Mouse (Mus musculus) large intestine, adult 2 months (tissue): ENCODE results near the gene Gm11116. TPM values are rescaled to one million over a fixed set of nuclear protein-coding genes. Genes with fewer than 3 reads are reported as not detected.
"Not testable (repeated sequence)": the region's sequence is repeated elsewhere in the genome, so short reads cannot be mapped to it uniquely, and the experiment has no call there.

Experiments used
- DNase-seq: peaks from one replicate; pipeline ENCODE4 v3.0.0-alpha.2; 2012; ENCODE audit warnings: low read depth, low spot score
- WGBS: fragments of 180-500 bp; shearing (Covaris S2); methylation state at CpG from one replicate; pipeline ENCODE4 v1.1.7; 2018; 5-methylcytosine and 5-hydroxymethylcytosine counted together
- polyA plus RNA-seq: library from polyadenylated mRNA; depleted of rRNA; stranded (reverse); fragments of >200 nt; gene quantifications from 2 replicates; pipeline ENCODE4 v1.2.3, GENCODE M21; 2012; rRNA removed

The Gm11116 gene
- polyA plus RNA-seq = not detected in 2 replicates

DNA sequence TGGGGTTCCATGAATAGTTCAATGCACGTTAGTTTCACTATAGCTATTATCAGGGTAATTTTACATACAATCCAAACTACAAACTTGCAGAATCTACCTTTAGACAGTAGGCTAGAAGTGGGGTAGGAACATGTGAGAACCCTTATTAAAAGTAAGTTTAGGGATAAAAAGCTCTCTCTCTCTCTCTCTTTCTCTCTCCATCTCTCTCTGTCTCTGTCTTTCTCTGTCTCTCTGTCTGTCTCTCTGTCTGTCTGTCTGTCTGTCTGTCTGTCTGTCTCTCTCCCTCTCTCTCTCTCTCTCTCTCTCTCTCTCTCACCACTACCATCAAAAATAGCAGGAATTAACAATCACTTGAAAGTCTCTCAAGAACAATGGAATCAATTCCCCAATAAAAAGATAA is at the start of gene Gm11116:
TSS of gene Gm11116 (minus strand) at position 101 of the 400 bp plus-strand sequence.
- WGBS = 61% methylated on average over 1 of the region's 1 CpGs

DNA sequence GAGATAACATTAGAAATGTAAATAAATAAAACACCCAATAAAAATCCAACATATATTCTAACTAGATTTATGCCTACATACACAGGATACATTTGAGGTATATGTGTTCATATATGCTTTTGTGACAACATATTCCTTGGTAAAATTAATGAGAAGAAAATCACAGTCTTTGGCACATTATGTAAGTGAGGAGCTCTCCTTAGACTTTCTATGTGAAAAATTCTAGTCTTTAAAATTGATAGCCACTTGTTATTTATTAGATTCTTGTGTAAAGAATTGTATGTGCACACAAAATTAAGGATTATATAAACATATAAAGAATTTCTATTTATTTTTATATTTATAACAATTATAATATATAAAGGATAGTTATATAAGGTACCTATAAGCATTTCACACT is 42.7 kb upstream of the Gm11116 start, which contains the start of gene Gm11115:
TSS of gene Gm11115 (minus strand) at position 101 of the 400 bp plus-strand sequence.
- no peak for DNase-seq

More for the DNA sequence above, at the start of gene Gm11116:
- no peak for DNase-seq

DNA sequence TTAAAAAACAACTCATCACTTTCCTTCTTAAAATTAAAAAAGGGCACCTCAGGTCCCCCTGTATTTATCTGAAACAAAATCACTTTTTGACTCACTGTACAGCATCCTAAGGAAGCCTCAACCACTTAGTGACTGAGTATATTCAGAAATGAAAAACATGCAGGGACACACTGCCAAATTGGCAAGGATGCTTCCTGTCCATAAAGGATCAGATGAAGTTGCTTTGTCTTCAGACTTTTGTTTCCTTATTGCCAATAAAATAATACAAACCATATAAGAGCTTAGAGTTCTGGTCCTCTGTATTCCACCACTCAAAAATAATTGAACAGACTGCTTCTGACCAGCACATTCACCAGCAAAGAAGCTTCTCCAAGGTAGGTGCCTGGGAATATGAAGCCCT is 25.1 kb downstream of the Gm11116 start, which contains the start of gene Smr2:
TSS of gene Smr2 (plus strand) at position 301 of the 400 bp plus-strand sequence.
- DNase-seq = not testable (repeated sequence)

Other genes with a start within 250 kb of the Gm11116 start
- gene Odam, start 226.5 kb downstream of the Gm11116 start, polyA plus RNA-seq = not detected in 2 replicates
- gene Csn3, start 186.0 kb downstream of the Gm11116 start, polyA plus RNA-seq = not detected in 2 replicates
- not detected in 2 replicates for gene 2310003L06Rik, start 142.1 kb downstream of the Gm11116 start, polyA plus RNA-seq
- not detected in 2 replicates for gene Gm28434, start 142.0 kb downstream of the Gm11116 start, polyA plus RNA-seq
- not detected in 2 replicates for gene Cabs1, start 132.1 kb downstream of the Gm11116 start, polyA plus RNA-seq
- gene Smr3a, start 109.0 kb downstream of the Gm11116 start, polyA plus RNA-seq = not detected in 2 replicates
- not detected in 2 replicates for gene Smr2, start 25.0 kb downstream of the Gm11116 start, polyA plus RNA-seq
- gene Gm11115, start 42.6 kb upstream of the Gm11116 start, polyA plus RNA-seq = not detected in 2 replicates
- not detected in 2 replicates for gene Gm7714, start 157.4 kb upstream of the Gm11116 start, polyA plus RNA-seq
- gene Prol1, start 205.8 kb upstream of the Gm11116 start, polyA plus RNA-seq = not detected in 2 replicates